Mouse (Mus musculus): ENCODE data around the gene Lrguk. TPM values are rescaled to one million over a fixed set of nuclear protein-coding genes. Genes with fewer than 3 reads are reported as not detected.

Lrguk gene
- polyA plus RNA-seq, 1 experiment from 2014 or later = 0.56 TPM

GRCm38 (mm10) chr6:34073931-34074442 is 44.7 kb downstream of the Lrguk start:
- WGBS = 84% methylated on average over 3 of the region's 3 CpGs
- Histone ChIP-seq H3K9ac (no peak overlapping the region), H3K4me2 (no peak overlapping the region), H3K27me3 (no peaks in the 10 kb centered on the region), H3K4me3 (no peak overlapping the region), H3K36me3 (ENCODE audit: poor library complexity, severe bottlenecking) (no peaks in the 10 kb centered on the region), H3K9me3 (replicated peaks) (no peaks in the 10 kb centered on the region), H3K4me1 (peaks cover 11% of the 10 kb centered on the region; the same call in 1 of the 2 replicates), H3K27ac (no peak overlapping the region)
- ATAC-seq = no peak

- Histone ChIP-seq H3K4me2 (no peak overlapping the region), H3K4me3 (no peak overlapping the region), H3K27me3 (no peaks in the 10 kb centered on the region), H3K36me3 (ENCODE audit: poor library complexity, severe bottlenecking) (no peaks in the 10 kb centered on the region), H3K9ac (no peak overlapping the region), H3K4me1 (peaks cover 11% of the 10 kb centered on the region; the same call in 1 of the 2 replicates), H3K9me3 (replicated peaks) (no peaks in the 10 kb centered on the region), H3K27ac (no peak overlapping the region)
- WGBS = 80% methylated on average over 11 of the region's 11 CpGs
- ATAC-seq = peak; percentile 38; the same call in 1 of the 2 replicates
Measured at GRCm38 (mm10) chr6:34075520-34075919, 46.3 kb downstream of the Lrguk start.

DNA sequence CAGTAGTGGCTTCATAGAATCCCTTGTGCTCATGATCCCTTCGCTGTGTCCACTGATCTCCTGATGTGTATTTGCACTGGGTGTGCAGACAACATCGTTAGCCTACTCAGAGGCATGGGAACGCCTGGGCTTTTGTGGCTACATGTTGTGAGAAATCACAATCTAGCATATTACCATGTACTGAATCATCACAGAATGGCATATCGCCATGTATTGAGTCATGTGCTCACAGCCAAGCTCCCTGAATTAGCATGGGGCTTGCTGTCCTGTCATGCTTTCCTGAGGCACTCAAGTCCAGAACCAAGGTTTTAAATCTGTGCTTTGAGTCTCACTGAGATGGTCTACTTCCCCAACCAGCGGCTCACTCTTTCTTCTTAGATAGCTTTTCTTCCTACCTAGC is 54.2 kb downstream of the Lrguk start:
- Histone ChIP-seq H3K27me3 (no peaks in the 10 kb centered on the region), H3K36me3 (ENCODE audit: poor library complexity, severe bottlenecking) (no peaks in the 10 kb centered on the region), H3K4me1 (peaks cover 20% of the 10 kb centered on the region), H3K4me3 (no peak overlapping the region), H3K4me2 (no peak overlapping the region), H3K9ac (no peak overlapping the region), H3K27ac (no peak overlapping the region), H3K9me3 (replicated peaks) (no peaks in the 10 kb centered on the region)
- 83% methylated on average over 5 of the region's 5 CpGs for WGBS
- no peak for ATAC-seq

DNA sequence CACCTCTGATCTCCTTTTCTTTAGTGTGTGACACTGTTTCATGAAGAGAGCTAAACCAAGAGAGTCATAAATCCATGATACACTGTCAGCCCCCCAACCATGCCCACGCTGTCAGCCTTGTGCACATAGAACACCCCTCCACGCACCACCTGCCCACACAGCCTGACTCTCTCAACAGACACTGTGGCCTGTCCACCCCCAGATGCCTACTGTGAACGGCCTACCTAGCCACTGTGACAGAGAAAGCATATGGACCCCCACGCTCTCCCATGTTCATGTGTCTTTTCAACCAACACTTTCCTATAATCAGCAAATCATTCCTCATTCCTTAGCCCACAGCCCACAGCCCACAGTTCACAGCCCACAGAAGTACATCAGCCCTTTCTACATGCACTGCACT is 58.5 kb downstream of the Lrguk start:
- no peak overlapping the region for H3K9ac ChIP-seq
- H3K9me3 ChIP-seq (replicated peaks) = no peaks in the 10 kb centered on the region
- no peaks in the 10 kb centered on the region for H3K27me3 ChIP-seq
- WGBS = 92% methylated on average over 4 of the region's 4 CpGs
- H3K36me3 ChIP-seq (ENCODE audit: poor library complexity, severe bottlenecking) = no peaks in the 10 kb centered on the region
- H3K27ac ChIP-seq = no peak overlapping the region
- H3K4me3 ChIP-seq = no peak overlapping the region
- H3K4me1 ChIP-seq = peaks cover 20% of the 10 kb centered on the region
- ATAC-seq = no peak
- H3K4me2 ChIP-seq = no peak overlapping the region

- H3K27ac ChIP-seq = no peak overlapping the region
- WGBS = 84% methylated on average over 3 of the region's 3 CpGs
Measured at GRCm38 (mm10) chr6:34088986-34089385, 59.7 kb downstream of the Lrguk start.

DNA sequence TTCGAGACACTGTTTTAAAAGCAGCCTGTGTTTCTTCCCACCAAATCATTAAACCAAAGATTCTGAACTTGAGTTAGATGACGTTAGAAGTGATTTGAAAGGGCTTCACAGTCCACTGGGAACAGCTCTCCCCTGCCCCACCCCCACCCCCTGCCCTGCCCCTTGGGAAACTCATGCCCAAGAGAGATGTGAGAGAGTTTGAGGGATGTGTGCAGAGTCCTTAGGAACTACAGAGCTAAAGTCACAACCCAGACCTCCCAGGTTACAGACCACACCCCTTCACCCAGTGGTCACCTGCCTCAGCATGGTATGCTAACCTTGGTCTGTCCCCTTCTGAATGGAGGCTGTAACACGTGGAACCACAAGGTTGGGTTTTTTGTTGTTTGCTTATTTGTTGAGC is 62.3 kb downstream of the Lrguk start:
- Histone ChIP-seq H3K9me3 (replicated peaks) (no peaks in the 10 kb centered on the region), H3K27ac (no peak overlapping the region), H3K4me1 (no peaks in the 10 kb centered on the region), H3K36me3 (ENCODE audit: poor library complexity, severe bottlenecking) (no peaks in the 10 kb centered on the region), H3K4me3 (no peak overlapping the region), H3K4me2 (no peak overlapping the region), H3K27me3 (no peaks in the 10 kb centered on the region), H3K9ac (no peak overlapping the region)
- WGBS = 72% methylated on average over 3 of the region's 3 CpGs
- ATAC-seq = no peak

More at GRCm38 (mm10) chr6:34088986-34089385, 59.7 kb downstream of the Lrguk start:
- Histone ChIP-seq H3K9me3 (replicated peaks) (no peaks in the 10 kb centered on the region), H3K4me3 (no peak overlapping the region), H3K27me3 (no peaks in the 10 kb centered on the region), H3K9ac (no peak overlapping the region), H3K36me3 (ENCODE audit: poor library complexity, severe bottlenecking) (no peaks in the 10 kb centered on the region), H3K4me1 (peaks cover 12% of the 10 kb centered on the region), H3K4me2 (no peak overlapping the region)
- no peak for ATAC-seq

DNA sequence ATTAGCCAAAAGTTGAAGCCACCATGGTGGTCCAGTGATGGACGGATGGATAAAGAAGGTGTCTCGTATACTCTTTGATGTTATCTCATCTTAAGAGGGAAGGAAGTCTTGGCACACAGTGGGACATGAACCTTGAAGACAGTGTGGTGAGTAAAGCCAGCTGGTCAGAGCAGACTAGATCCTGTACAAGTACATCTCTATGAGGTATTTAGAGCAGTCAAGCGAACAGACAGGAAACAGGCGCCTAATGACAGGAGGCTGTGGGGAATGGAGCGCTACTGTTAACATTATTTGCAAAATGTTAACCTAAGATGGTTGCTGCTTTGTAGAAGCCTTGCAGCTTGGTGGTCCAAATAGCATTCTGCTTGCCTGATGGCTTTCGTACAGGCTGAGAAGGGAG is 67.0 kb downstream of the Lrguk start:
- Histone ChIP-seq H3K4me2 (no peak overlapping the region), H3K27me3 (no peaks in the 10 kb centered on the region), H3K4me3 (no peak overlapping the region), H3K27ac (no peak overlapping the region), H3K4me1 (no peaks in the 10 kb centered on the region), H3K9ac (no peak overlapping the region), H3K9me3 (replicated peaks) (no peaks in the 10 kb centered on the region), H3K36me3 (ENCODE audit: poor library complexity, severe bottlenecking) (peaks cover 2% of the 10 kb centered on the region; the same call in 1 of the 2 replicates)
- no peak for ATAC-seq
- 94% methylated on average over 6 of the region's 6 CpGs for WGBS

GRCm38 (mm10) chr6:34096905-34097304 is 67.7 kb downstream of the Lrguk start:
- no peak overlapping the region for H3K4me3 ChIP-seq
- H3K9me3 ChIP-seq (replicated peaks) = no peaks in the 10 kb centered on the region
- no peak for ATAC-seq
- no peaks in the 10 kb centered on the region for H3K4me1 ChIP-seq
- H3K4me2 ChIP-seq = no peak overlapping the region
- no peak overlapping the region for H3K9ac ChIP-seq
- H3K27me3 ChIP-seq = no peaks in the 10 kb centered on the region
- WGBS = 88% methylated on average over 4 of the region's 4 CpGs
- H3K27ac ChIP-seq = no peak overlapping the region
- H3K36me3 ChIP-seq (ENCODE audit: poor library complexity, severe bottlenecking) = peaks cover 2% of the 10 kb centered on the region; the same call in 1 of the 2 replicates

DNA sequence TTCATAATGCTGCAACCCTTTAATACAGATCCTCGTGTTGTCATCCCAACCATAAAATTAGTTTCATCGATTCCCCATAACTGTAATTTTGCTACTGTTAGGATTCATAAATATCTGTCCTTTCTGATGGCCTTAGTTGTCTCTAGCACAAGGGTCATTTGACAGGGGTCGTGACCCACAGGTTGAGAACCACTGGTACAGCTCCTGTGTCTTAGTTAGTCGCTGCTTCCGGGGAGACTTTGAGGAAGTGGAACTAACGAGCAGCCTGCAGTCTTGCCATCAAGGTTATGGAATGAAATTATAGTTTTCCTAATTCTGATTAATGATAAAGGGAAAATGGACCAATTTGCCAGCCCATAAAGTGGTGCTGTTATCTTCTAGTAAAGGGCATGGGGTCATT is 70.5 kb downstream of the Lrguk start:
- Histone ChIP-seq H3K4me3 (no peak overlapping the region), H3K9me3 (replicated peaks) (no peaks in the 10 kb centered on the region), H3K27me3 (no peaks in the 10 kb centered on the region; the same call in 1 of the 2 replicates), H3K9ac (no peak overlapping the region), H3K27ac (no peak overlapping the region), H3K4me1 (no peaks in the 10 kb centered on the region), H3K4me2 (no peak overlapping the region), H3K36me3 (ENCODE audit: poor library complexity, severe bottlenecking) (peaks cover 2% of the 10 kb centered on the region; the same call in 1 of the 2 replicates)
- WGBS = 85% methylated on average over 6 of the region's 6 CpGs
- ATAC-seq = no peak

DNA sequence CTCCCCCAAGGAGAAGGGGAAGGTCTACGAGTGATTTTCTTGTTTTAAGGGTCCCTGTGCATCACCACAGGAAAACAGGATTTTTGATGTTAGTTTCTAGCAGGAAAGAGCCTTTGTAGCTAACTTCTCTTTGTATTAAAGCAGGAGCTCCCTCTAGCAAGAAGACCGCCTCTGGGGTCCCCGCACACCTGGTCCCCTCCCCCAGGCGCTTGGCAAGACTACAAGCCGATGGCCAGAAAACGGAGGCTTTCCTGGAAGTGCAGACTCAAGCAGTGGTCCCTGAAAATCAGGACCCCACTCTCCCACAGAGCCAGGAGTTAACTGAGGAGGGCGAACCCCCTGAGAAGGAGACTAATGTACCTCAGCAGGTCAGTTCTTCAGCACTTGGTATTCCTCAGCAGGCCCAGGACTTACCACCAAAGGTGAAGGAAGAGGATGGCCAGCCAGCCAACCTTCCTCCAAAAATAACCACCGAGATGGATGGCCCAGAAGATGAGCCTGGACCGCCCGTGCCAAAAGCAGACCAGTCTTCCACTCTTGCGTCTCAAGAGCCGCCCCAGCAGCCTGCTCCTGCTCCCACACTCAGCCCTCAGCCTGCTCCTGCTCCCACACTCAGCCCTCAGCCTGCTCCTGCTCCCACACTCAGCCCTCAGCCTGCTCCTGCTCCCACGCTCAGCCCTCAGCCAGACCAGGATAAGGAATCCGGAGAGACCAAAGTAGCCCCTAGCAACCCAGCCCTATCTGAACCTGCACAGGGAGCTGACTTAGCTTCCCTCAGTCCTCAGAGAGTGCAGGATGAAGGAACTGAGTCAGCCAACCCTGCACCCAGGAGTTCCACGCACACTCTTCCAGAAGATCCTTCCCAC is 72.5 kb downstream of the Lrguk start:
- Histone ChIP-seq H3K9me3 (replicated peaks) (no peaks in the 10 kb centered on the region), H3K4me1 (no peaks in the 10 kb centered on the region), H3K36me3 (ENCODE audit: poor library complexity, severe bottlenecking) (peaks cover 2% of the 10 kb centered on the region; the same call in 1 of the 2 replicates), H3K9ac (no peak overlapping the region), H3K27ac (no peak overlapping the region), H3K27me3 (no peaks in the 10 kb centered on the region; the same call in 1 of the 2 replicates), H3K4me2 (no peak overlapping the region), H3K4me3 (no peak overlapping the region)
- 95% methylated on average over 15 of the region's 15 CpGs for WGBS
- ATAC-seq = no peak

- no peak overlapping the region for H3K9ac ChIP-seq
- H3K9me3 ChIP-seq (replicated peaks) = no peaks in the 10 kb centered on the region
- no peak overlapping the region for H3K4me3 ChIP-seq
- no peaks in the 10 kb centered on the region for H3K36me3 ChIP-seq (ENCODE audit: poor library complexity, severe bottlenecking)
- H3K27ac ChIP-seq = no peak overlapping the region
- ATAC-seq = no peak
- 91% methylated on average over 17 of the region's 17 CpGs for WGBS
- H3K4me2 ChIP-seq = no peak overlapping the region
- no peaks in the 10 kb centered on the region; the same call in 1 of the 2 replicates for H3K27me3 ChIP-seq
- no peaks in the 10 kb centered on the region for H3K4me1 ChIP-seq
Measured at GRCm38 (mm10) chr6:34103251-34103920, 74.1 kb downstream of the Lrguk start.

DNA sequence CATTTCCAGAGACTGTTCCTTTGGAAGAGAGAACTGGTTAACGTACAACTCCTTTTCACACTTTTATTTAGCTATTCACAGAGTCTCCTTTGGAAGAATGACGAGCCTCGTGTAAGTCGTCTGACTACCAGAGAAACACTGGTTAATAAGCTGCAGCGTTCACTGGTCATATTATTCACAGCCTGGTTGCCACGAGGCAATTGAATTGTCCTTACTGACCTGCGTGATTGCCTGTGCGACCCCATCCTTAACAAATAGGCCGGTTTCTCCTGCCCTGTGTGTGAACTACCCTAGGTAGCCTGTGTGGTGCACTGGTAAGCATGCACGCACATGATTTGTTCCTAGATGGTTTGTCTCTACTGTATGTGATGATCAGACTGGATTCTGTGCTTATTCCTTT is 81.3 kb downstream of the Lrguk start:
- Histone ChIP-seq H3K27ac (no peak overlapping the region; the same call in 1 of the 2 replicates), H3K27me3 (no peaks in the 10 kb centered on the region), H3K4me2 (no peak overlapping the region), H3K9ac (no peak overlapping the region), H3K9me3 (replicated peaks) (no peaks in the 10 kb centered on the region), H3K4me1 (peaks cover 9% of the 10 kb centered on the region), H3K36me3 (ENCODE audit: poor library complexity, severe bottlenecking) (no peaks in the 10 kb centered on the region), H3K4me3 (no peak overlapping the region)
- ATAC-seq = no peak
- whole genome bisulfite sequencing = 18% methylated on average over 10 of the region's 10 CpGs
